ENCODE assay signal across 18 mouse cellular contexts in the genomic region with DNA sequence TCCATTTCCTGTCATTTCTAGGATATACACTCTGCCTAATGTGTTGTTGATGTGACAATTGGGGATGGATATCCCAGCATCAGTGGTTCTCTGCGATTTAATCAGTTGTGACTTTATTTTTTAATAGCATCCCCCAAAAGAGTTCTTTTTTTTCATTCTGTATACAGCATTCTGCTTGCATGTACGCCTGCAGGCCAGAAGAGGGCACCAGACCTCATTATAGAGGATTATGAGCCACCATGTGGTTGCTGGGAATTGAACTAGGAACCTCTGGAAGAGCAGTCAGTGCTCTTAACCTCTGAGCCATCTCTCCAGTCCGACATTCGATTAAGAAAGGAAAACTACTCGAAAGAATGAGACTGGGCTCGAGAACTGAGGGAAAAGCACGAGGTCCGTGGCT.
DNase-seq lines count a peak whose midpoint lies in the region; ATAC-seq and TF ChIP-seq lines count a peak whose summit lies in the region.
"Had no signal": no experiment of that assay in that cellular context is flagged by ENCODE, and none has a peak within 500 bp of the region (broad histone marks: within the 10 kb centered on the region; RNA-seq: fewer than 3 reads in every experiment).

No protein-coding gene starts in this region.

- 86% methylated on average over 8 of the region's 8 CpGs for WGBS in kidney, postnatal 0 days
- 83% methylated on average over 8 of the region's 8 CpGs for WGBS in kidney, embryonic 15.5 days
- 87% methylated on average over 8 of the region's 8 CpGs for WGBS in lung, postnatal 0 days
- WGBS in stomach, postnatal 0 days = 89% methylated on average over 8 of the region's 8 CpGs

- no peak for DNase-seq in kidney, postnatal 0 days (ENCODE audit: low spot score)
- no peak for DNase-seq in lung, postnatal 0 days (ENCODE audit: low spot score)
- DNase-seq in lung, postnatal 4 days = no peak
- no peak for DNase-seq in ES-E14 (ENCODE audit: low read depth, low spot score)
- DNase-seq in stomach, postnatal 0 days (ENCODE audit: low spot score) = no peak
- no peak for DNase-seq in left cerebral cortex, postnatal 14 days (ENCODE audit: low spot score in 2 of 2)
- DNase-seq: cerebellum, postnatal 10 days; embryo, embryonic 11 days; gastrocnemius, postnatal 25 days; kidney, adult 8-10 months; layer of hippocampus, postnatal 36 days; lung, adult 18-20 months had no signal

- H3K27ac ChIP-seq in kidney, postnatal 0 days = no peak overlapping the region
- H3K27ac ChIP-seq in kidney, embryonic 15.5 days = no peak overlapping the region
- no peak overlapping the region for H3K27ac ChIP-seq in lung, postnatal 0 days (ENCODE audit: low read length)
- no peak overlapping the region for H3K27ac ChIP-seq in ES-E14 (ENCODE audit: insufficient read depth, low read depth, low read length, poor library complexity, severe bottlenecking)
- H3K27ac ChIP-seq in stomach, postnatal 0 days (replicated peaks) = no peak overlapping the region
- H3K27ac ChIP-seq: embryonic facial prominence, embryonic 15.5 days; forebrain, embryonic 10.5 days; hindbrain, embryonic 15.5 days; midbrain, embryonic 15.5 days had no signal

- ATAC-seq in kidney, postnatal 0 days (replicated peaks; ENCODE audit: low FRiP score, low read depth) = no peak
- ATAC-seq in kidney, embryonic 15.5 days (replicated peaks; ENCODE audit: low FRiP score) = no peak
- ATAC-seq in lung, postnatal 0 days = no peak
- ATAC-seq in stomach, postnatal 0 days (ENCODE audit: low FRiP score, low TSS enrichment) = no peak
- ATAC-seq: midbrain, embryonic 15.5 days had no signal

- H3K4me1 ChIP-seq in kidney, postnatal 0 days (replicated peaks; ENCODE audit: insufficient read depth, low read length) = no peaks in the 10 kb centered on the region
- no peaks in the 10 kb centered on the region for H3K4me1 ChIP-seq in kidney, embryonic 15.5 days
- H3K4me1 ChIP-seq in lung, postnatal 0 days (ENCODE audit: insufficient read depth, low read depth, low read length) = no peaks in the 10 kb centered on the region
- peaks cover 0 to 4% of the 10 kb centered on the region in 2 experiments; a peak in 2 of 4 replicates for H3K4me1 ChIP-seq in ES-E14 (ENCODE audit: control insufficient read depth in 2 of 2, insufficient read depth in 2 of 2, low read length in 2 of 2, poor library complexity in 1 of 2)
- no peaks in the 10 kb centered on the region for H3K4me1 ChIP-seq in stomach, postnatal 0 days (replicated peaks; ENCODE audit: control insufficient read depth, insufficient read depth)
- H3K4me1 ChIP-seq: embryonic facial prominence, embryonic 15.5 days; forebrain, embryonic 10.5 days; heart, embryonic 12.5 days; hindbrain, embryonic 15.5 days; midbrain, embryonic 15.5 days had no signal

- peak; percentile 49 for TF ChIP-seq CTCF in kidney, postnatal 0 days (IDR thresholded peaks at IDR 0.05; ENCODE audit: low read depth)
- TF ChIP-seq CTCF in lung, postnatal 0 days (IDR thresholded peaks at IDR 0.05) = peak; percentile 30
- peak; percentile 56 for TF ChIP-seq CTCF in stomach, postnatal 0 days (IDR thresholded peaks at IDR 0.05; ENCODE audit: low read depth)

- H3K36me3 ChIP-seq in kidney, postnatal 0 days (ENCODE audit: insufficient read depth, low read length) = no peaks in the 10 kb centered on the region
- no peaks in the 10 kb centered on the region for H3K36me3 ChIP-seq in kidney, embryonic 15.5 days
- H3K36me3 ChIP-seq in lung, postnatal 0 days (ENCODE audit: insufficient read depth, low read length) = no peaks in the 10 kb centered on the region
- H3K36me3 ChIP-seq in ES-E14 (ENCODE audit: control insufficient read depth, insufficient read depth, low read length, poor library complexity, severe bottlenecking) = no peaks in the 10 kb centered on the region
- no peaks in the 10 kb centered on the region for H3K36me3 ChIP-seq in stomach, postnatal 0 days (ENCODE audit: control insufficient read depth, insufficient read depth, low read length)
- H3K36me3 ChIP-seq: embryonic facial prominence, embryonic 15.5 days; forebrain, embryonic 10.5 days; heart, embryonic 12.5 days; hindbrain, embryonic 15.5 days; midbrain, embryonic 15.5 days had no signal

- TF ChIP-seq EP300 in lung, postnatal 0 days (IDR thresholded peaks at IDR 0.05) = no peak
- TF ChIP-seq EP300 in stomach, postnatal 0 days (optimal IDR thresholded peaks at IDR 0.05) = no peak

- in situ Hi-C loops in ES-E14 (cut with MboI; ENCODE audit: low sequenced_read_pairs in 2 of 2, unreplicated experiment in 2 of 2) = loop anchor here (25.0 kb wide), 1 partner anchor 333 kb away; a partner anchor contains a TSS

- no peak overlapping the region for H3K4me2 ChIP-seq in kidney, postnatal 0 days (ENCODE audit: low read length)
- no peak overlapping the region for H3K4me2 ChIP-seq in kidney, embryonic 15.5 days
- H3K4me2 ChIP-seq in lung, postnatal 0 days (replicated peaks; ENCODE audit: low read depth, low read length) = no peak overlapping the region
- no peak overlapping the region for H3K4me2 ChIP-seq in stomach, postnatal 0 days (replicated peaks; ENCODE audit: low read depth)
- H3K4me2 ChIP-seq: embryonic facial prominence, embryonic 15.5 days; heart, embryonic 12.5 days; hindbrain, embryonic 15.5 days; midbrain, embryonic 15.5 days had no signal

- no peak overlapping the region for H3K9ac ChIP-seq in kidney, postnatal 0 days (ENCODE audit: low read depth, low read length)
- H3K9ac ChIP-seq in kidney, embryonic 15.5 days = no peak overlapping the region
- no peak overlapping the region for H3K9ac ChIP-seq in lung, postnatal 0 days (replicated peaks; ENCODE audit: low read depth)
- H3K9ac ChIP-seq in ES-E14 (ENCODE audit: insufficient read depth, low read depth, low read length, poor library complexity, severe bottlenecking) = no peak overlapping the region
- H3K9ac ChIP-seq in stomach, postnatal 0 days (ENCODE audit: low read length) = no peak overlapping the region
- H3K9ac ChIP-seq: embryonic facial prominence, embryonic 15.5 days; heart, embryonic 12.5 days; hindbrain, embryonic 15.5 days; midbrain, embryonic 15.5 days had no signal

- H3K9me3 ChIP-seq in kidney, postnatal 0 days (replicated peaks; ENCODE audit: low read length) = no peaks in the 10 kb centered on the region
- no peaks in the 10 kb centered on the region; the same call in 1 of the 2 replicates for H3K9me3 ChIP-seq in kidney, embryonic 15.5 days (replicated peaks)
- H3K9me3 ChIP-seq in lung, postnatal 0 days (ENCODE audit: low read length) = no peaks in the 10 kb centered on the region
- H3K9me3 ChIP-seq in ES-E14 (ENCODE audit: control insufficient read depth, insufficient read depth, low read depth, low read length) = no peaks in the 10 kb centered on the region
- no peaks in the 10 kb centered on the region for H3K9me3 ChIP-seq in stomach, postnatal 0 days (ENCODE audit: control insufficient read depth, low read length)
- H3K9me3 ChIP-seq: embryonic facial prominence, embryonic 15.5 days; hindbrain, embryonic 15.5 days; midbrain, embryonic 15.5 days had no signal

- H3K27me3 ChIP-seq in kidney, postnatal 0 days (ENCODE audit: insufficient read depth, low read length) = no peaks in the 10 kb centered on the region
- no peaks in the 10 kb centered on the region for H3K27me3 ChIP-seq in kidney, embryonic 15.5 days
- H3K27me3 ChIP-seq in lung, postnatal 0 days (replicated peaks; ENCODE audit: insufficient read depth, low read length) = no peaks in the 10 kb centered on the region
- no peaks in the 10 kb centered on the region for H3K27me3 ChIP-seq in stomach, postnatal 0 days (ENCODE audit: control insufficient read depth, insufficient read depth, low read length)
- H3K27me3 ChIP-seq: embryonic facial prominence, embryonic 15.5 days; heart, embryonic 12.5 days; hindbrain, embryonic 15.5 days; midbrain, embryonic 15.5 days had no signal

- intact Hi-C loops in left cerebral cortex, postnatal 14 days (cut with DNase I) = no loop called here

- no peak overlapping the region for H3K4me3 ChIP-seq in kidney, postnatal 0 days (replicated peaks; ENCODE audit: low read depth, low read length)
- no peak overlapping the region for H3K4me3 ChIP-seq in kidney, embryonic 15.5 days (replicated peaks)
- no peak overlapping the region for H3K4me3 ChIP-seq in lung, postnatal 0 days (ENCODE audit: low read depth, low read length)
- no peak overlapping the region for H3K4me3 ChIP-seq in ES-E14 (ENCODE audit: insufficient read depth in 1 of 2, low read depth in 1 of 2, low read length in 2 of 2, poor library complexity in 1 of 2, severe bottlenecking in 1 of 2)
- H3K4me3 ChIP-seq in stomach, postnatal 0 days (ENCODE audit: low read depth, low read length) = no peak overlapping the region
- H3K4me3 ChIP-seq: embryonic facial prominence, embryonic 15.5 days; forebrain, embryonic 10.5 days; heart, embryonic 12.5 days; hindbrain, embryonic 15.5 days; midbrain, embryonic 15.5 days had no signal

TF ChIP-seq in ES-E14, 5 proteins besides CTCF, POLR2A, EP300 and RAD21:
- TF ChIP-seq ZNF384 (IDR thresholded peaks at IDR 0.05; ENCODE audit: low read depth, low read length) (0 out of 2 replicates have a peak, but pooled peaks have one; percentile 27), CHD2 (IDR thresholded peaks at IDR 0.05; ENCODE audit: low read depth, low read length) (no peak), ZC3H11A (IDR thresholded peaks at IDR 0.05; ENCODE audit: borderline replicate concordance, low read depth, low read length) (peak; percentile 48; the same call in 1 of the 2 replicates), MAFK (IDR thresholded peaks at IDR 0.05; ENCODE audit: insufficient read depth, low read depth, low read length) (no peak), HCFC1 (IDR thresholded peaks at IDR 0.05; ENCODE audit: borderline replicate concordance, insufficient read depth, low read length) (no peak)
